Mouse (Mus musculus): Measurements from ENCODE around the gene Rabep1.
"Not testable (repeated sequence)": the region's sequence is repeated elsewhere in the genome, so short reads cannot be mapped to it uniquely, and the experiment has no call there.

The Rabep1 gene

GRCm38 (mm10) chr11:70833408-70833807, 11.2 kb upstream of the Rabep1 start:
- no peak for DNase-seq

- DNase-seq, result no peak
Measured at GRCm38 (mm10) chr11:70833831-70834230, 10.7 kb upstream of the Rabep1 start.

GRCm38 (mm10) chr11:70835381-70835831, 9.2 kb upstream of the Rabep1 start:
- no peak for DNase-seq

GRCm38 (mm10) chr11:70837031-70837430, 7.5 kb upstream of the Rabep1 start:
- no peak for DNase-seq

- DNase-seq, result no peak
Measured at GRCm38 (mm10) chr11:70838610-70839009, 6.0 kb upstream of the Rabep1 start.

- no peak for DNase-seq
Measured at GRCm38 (mm10) chr11:70842983-70843382, 1.6 kb upstream of the Rabep1 start.

- DNase-seq, result no peak
Measured at GRCm38 (mm10) chr11:70843701-70844551, 652 bp upstream of the Rabep1 start.

- DNase-seq, result no peak
Measured at GRCm38 (mm10) chr11:70845457-70845978, 940 bp downstream of the Rabep1 start.

- DNase-seq, result no peak
Measured at GRCm38 (mm10) chr11:70846029-70846428, 1.5 kb downstream of the Rabep1 start.

GRCm38 (mm10) chr11:70860371-70860770, 15.8 kb downstream of the Rabep1 start:
- no peak for DNase-seq

- not testable (repeated sequence) for DNase-seq
Measured at GRCm38 (mm10) chr11:70863204-70863603, 18.6 kb downstream of the Rabep1 start.

GRCm38 (mm10) chr11:70865223-70865622, 20.6 kb downstream of the Rabep1 start:
- DNase-seq, result no peak

GRCm38 (mm10) chr11:70869263-70869662, 24.7 kb downstream of the Rabep1 start:
- DNase-seq, result no peak

- DNase-seq, result no peak
Measured at GRCm38 (mm10) chr11:70869811-70870210, 25.2 kb downstream of the Rabep1 start.

GRCm38 (mm10) chr11:70870407-70870806, 25.8 kb downstream of the Rabep1 start:
- DNase-seq, result no peak

- no peak for DNase-seq
Measured at GRCm38 (mm10) chr11:70871110-70871509, 26.5 kb downstream of the Rabep1 start.

GRCm38 (mm10) chr11:70871766-70872330, 27.3 kb downstream of the Rabep1 start:
- no peak for DNase-seq

- no peak for DNase-seq
Measured at GRCm38 (mm10) chr11:70873846-70874613, 29.5 kb downstream of the Rabep1 start.

GRCm38 (mm10) chr11:70877670-70878069, 33.1 kb downstream of the Rabep1 start:
- DNase-seq, result no peak

GRCm38 (mm10) chr11:70882905-70883430, 38.4 kb downstream of the Rabep1 start:
- DNase-seq, result no peak

GRCm38 (mm10) chr11:70890643-70891042, 46.1 kb downstream of the Rabep1 start:
- no peak for DNase-seq

GRCm38 (mm10) chr11:70891616-70892015, 47.0 kb downstream of the Rabep1 start:
- DNase-seq, result no peak

- no peak for DNase-seq
Measured at GRCm38 (mm10) chr11:70897680-70898079, 53.1 kb downstream of the Rabep1 start.

All from thymus, adult 18-20 months (tissue).